Mouse (Mus musculus): ENCODE measurements around the gene Arhgap10. TPM values are rescaled to one million over a fixed set of nuclear protein-coding genes. Genes with fewer than 3 reads are reported as not detected.

The Arhgap10 gene
- polyA plus RNA-seq, 1 experiment from 2014 or later = 14.8 TPM

- no peak overlapping the region for H3K27ac ChIP-seq (ENCODE audit: low read depth, low read length)
- H3K9ac ChIP-seq (ENCODE audit: low read length) = no peak overlapping the region
- ATAC-seq (ENCODE audit: insufficient read depth, low FRiP score, low TSS enrichment) (no peak), DNase-seq (ENCODE audit: low spot score) (no peak)
- H3K4me1 ChIP-seq (ENCODE audit: control insufficient read depth, insufficient read depth, low read length) = no peaks in the 10 kb centered on the region
- no peaks in the 10 kb centered on the region for H3K36me3 ChIP-seq (ENCODE audit: control insufficient read depth, insufficient read depth, low read length)
- H3K4me2 ChIP-seq (ENCODE audit: low read depth) = no peak overlapping the region
- H3K27me3 ChIP-seq (ENCODE audit: control insufficient read depth, insufficient read depth, low read length) = no peaks in the 10 kb centered on the region
- no peak overlapping the region for H3K4me3 ChIP-seq (ENCODE audit: low read depth, low read length)
- 84% methylated on average over 8 of the region's 8 CpGs for WGBS
- H3K9me3 ChIP-seq (ENCODE audit: control insufficient read depth, low read length) = no peaks in the 10 kb centered on the region
Measured at GRCm38 (mm10) chr8:77214665-77215064, 303.1 kb downstream of the Arhgap10 start.

- H3K27me3 ChIP-seq (ENCODE audit: control insufficient read depth, insufficient read depth, low read length) = no peaks in the 10 kb centered on the region
- no peak overlapping the region for H3K27ac ChIP-seq (ENCODE audit: low read depth, low read length)
- H3K9ac ChIP-seq (ENCODE audit: low read length) = no peak overlapping the region
- 74% methylated on average over 3 of the region's 3 CpGs for WGBS
- no peaks in the 10 kb centered on the region for H3K9me3 ChIP-seq (ENCODE audit: control insufficient read depth, low read length)
- no peaks in the 10 kb centered on the region for H3K4me1 ChIP-seq (ENCODE audit: control insufficient read depth, insufficient read depth, low read length)
- ATAC-seq (ENCODE audit: insufficient read depth, low FRiP score, low TSS enrichment) = no peak
- H3K4me2 ChIP-seq (ENCODE audit: low read depth) = no peak overlapping the region
- H3K36me3 ChIP-seq (ENCODE audit: control insufficient read depth, insufficient read depth, low read length) = no peaks in the 10 kb centered on the region
- DNase-seq (ENCODE audit: low spot score) = no peak
- H3K4me3 ChIP-seq (ENCODE audit: low read depth, low read length) = no peak overlapping the region
Measured at GRCm38 (mm10) chr8:77213893-77214464, 303.8 kb downstream of the Arhgap10 start.

GRCm38 (mm10) chr8:77209297-77209696 lies 308.5 kb downstream of the Arhgap10 start:
- ATAC-seq (ENCODE audit: insufficient read depth, low FRiP score, low TSS enrichment) = no peak
- H3K9me3 ChIP-seq (ENCODE audit: control insufficient read depth, low read length) = no peaks in the 10 kb centered on the region
- no peak overlapping the region for H3K27ac ChIP-seq (ENCODE audit: low read depth, low read length)
- H3K4me2 ChIP-seq (ENCODE audit: low read depth) = no peak overlapping the region
- H3K9ac ChIP-seq (ENCODE audit: low read length) = no peak overlapping the region
- H3K4me1 ChIP-seq (ENCODE audit: control insufficient read depth, insufficient read depth, low read length) = no peaks in the 10 kb centered on the region
- H3K27me3 ChIP-seq (ENCODE audit: control insufficient read depth, insufficient read depth, low read length) = no peaks in the 10 kb centered on the region
- H3K36me3 ChIP-seq (ENCODE audit: control insufficient read depth, insufficient read depth, low read length) = no peaks in the 10 kb centered on the region
- H3K4me3 ChIP-seq (ENCODE audit: low read depth, low read length) = no peak overlapping the region
- WGBS = 91% methylated on average over 3 of the region's 3 CpGs
- no peak for DNase-seq (ENCODE audit: low spot score)

Other genes with a start within 250 kb of the Arhgap10 start
- gene Prmt9, start 31.4 kb upstream of the Arhgap10 start, polyA plus RNA-seq (2014; fragmentation: Nextera tagmentation; extraction: Ambion mirVana) = 22.5 and 22.7 TPM in 2 replicates
- gene Tmem184c, start 92.7 kb upstream of the Arhgap10 start, polyA plus RNA-seq (2014; fragmentation: Nextera tagmentation; extraction: Ambion mirVana) = 66.4 and 67.4 TPM in 2 replicates
- gene Ednra, start 206.5 kb upstream of the Arhgap10 start, polyA plus RNA-seq (2014; fragmentation: Nextera tagmentation; extraction: Ambion mirVana) = 20.0 and 32.0 TPM in 2 replicates